In genomic region chr17:7238766-7239165, GRCm38 (mm10) we compare ENCODE assay signal across 20 mouse cellular contexts.
DNase-seq lines count a peak whose midpoint lies in the region; ATAC-seq and TF ChIP-seq lines count a peak whose summit lies in the region.
"Had no signal": no experiment of that assay in that cellular context is flagged by ENCODE, and none has a peak within 500 bp of the region (broad histone marks: within the 10 kb centered on the region; RNA-seq: fewer than 3 reads in every experiment).

No protein-coding gene starts in this region.

- H3K4me1 ChIP-seq in thymus, adult 2 months (replicated peaks; ENCODE audit: control insufficient read depth, insufficient read depth, low read length) = peaks cover 5% of the 10 kb centered on the region
- H3K4me1 ChIP-seq: embryonic facial prominence, embryonic 13.5 days; midbrain, embryonic 15.5 days had no signal

- TF ChIP-seq POLR2A in thymus, adult 2 months (IDR thresholded peaks at IDR 0.05; ENCODE audit: control insufficient read depth, extremely low read depth, insufficient read depth, low read length, poor library complexity) = no peak

- 0 out of 2 replicates have a peak, but pooled peaks have one; percentile 11 for ATAC-seq in megakaryocyte progenitor cell, adult 5-6 weeks (replicated peaks; ENCODE audit: poor library complexity)
- ATAC-seq in cerebellum, adult (ENCODE audit: insufficient number of reproducible peaks, low FRiP score, low TSS enrichment) = no peak
- ATAC-seq: midbrain, embryonic 15.5 days had no signal

- H3K4me3 ChIP-seq in thymus, adult 2 months (ENCODE audit: control insufficient read depth, insufficient read depth, low read length) = no peak overlapping the region
- H3K4me3 ChIP-seq: embryonic facial prominence, embryonic 13.5 days; hindbrain, embryonic 10.5 days; layer of hippocampus, adult 2 months; midbrain, embryonic 15.5 days had no signal

- no peaks in the 10 kb centered on the region for H3K36me3 ChIP-seq in thymus, adult 2 months (ENCODE audit: control insufficient read depth, insufficient read depth, low read length)
- H3K36me3 ChIP-seq: G1E; midbrain, embryonic 15.5 days had no signal

- WGBS in thymus, adult 2 months = 33% methylated on average over 4 of the region's 4 CpGs

- peak; percentile 25 for DNase-seq in thymus, adult 2 months
- DNase-seq in thymus, postnatal 10 days (ENCODE audit: low spot score in 2 of 2) = no peak
- DNase-seq in ES-CJ7 (ENCODE audit: low read depth, low spot score) = peak; percentile 44
- no peak for DNase-seq in liver
- DNase-seq in spleen, postnatal 14 days (ENCODE audit: low spot score in 2 of 2) = no peak
- DNase-seq: adrenal gland, adult 8-10 months; cerebellum, adult 2 months; heart, adult 18-20 months; kidney, postnatal 10 days; left cerebral cortex, postnatal 4 days; lung, adult 2 months had no signal

- no peak for TF ChIP-seq CTCF in thymus, adult 2 months (IDR thresholded peaks at IDR 0.05; ENCODE audit: borderline replicate concordance, control insufficient read depth, extremely low read depth, insufficient read depth, low read length, poor library complexity)

- no peak overlapping the region for H3K27ac ChIP-seq in thymus, adult 2 months (ENCODE audit: control insufficient read depth, insufficient read depth, low read length)
- H3K27ac ChIP-seq: embryonic facial prominence, embryonic 13.5 days; layer of hippocampus, adult 2 months; macrophage; midbrain, embryonic 15.5 days; stomach, postnatal 0 days had no signal

- H3K27me3 ChIP-seq in thymus, adult 2 months (ENCODE audit: control insufficient read depth, insufficient read depth, low read length) = no peaks in the 10 kb centered on the region
- H3K27me3 ChIP-seq: embryonic facial prominence, embryonic 13.5 days; midbrain, embryonic 15.5 days had no signal

Comparison
In these comparisons a context has a peak if more than half of its experiments do, and no peak if none do; other contexts are left out.
1. DNase-seq: peak in thymus, adult 2 months (single experiment) and ES-CJ7 (single experiment); none in thymus, postnatal 10 days (0 of 2), liver (single experiment) and spleen, postnatal 14 days (0 of 2).